Mouse (Mus musculus) kidney, adult 9 months (tissue): Measurements from ENCODE around the gene Ripply3.
A peak's percentile ranks its signal among the peaks of the same experiment; 100 is the strongest.

Source experiments
- DNase-seq: peaks from one replicate; pipeline ENCODE4 v3.0.0; 2022

Gene Ripply3

GRCm38 (mm10) chr16:94360578-94361350, 32.5 kb downstream of the Ripply3 start:
- DNase-seq: no peak

DNA sequence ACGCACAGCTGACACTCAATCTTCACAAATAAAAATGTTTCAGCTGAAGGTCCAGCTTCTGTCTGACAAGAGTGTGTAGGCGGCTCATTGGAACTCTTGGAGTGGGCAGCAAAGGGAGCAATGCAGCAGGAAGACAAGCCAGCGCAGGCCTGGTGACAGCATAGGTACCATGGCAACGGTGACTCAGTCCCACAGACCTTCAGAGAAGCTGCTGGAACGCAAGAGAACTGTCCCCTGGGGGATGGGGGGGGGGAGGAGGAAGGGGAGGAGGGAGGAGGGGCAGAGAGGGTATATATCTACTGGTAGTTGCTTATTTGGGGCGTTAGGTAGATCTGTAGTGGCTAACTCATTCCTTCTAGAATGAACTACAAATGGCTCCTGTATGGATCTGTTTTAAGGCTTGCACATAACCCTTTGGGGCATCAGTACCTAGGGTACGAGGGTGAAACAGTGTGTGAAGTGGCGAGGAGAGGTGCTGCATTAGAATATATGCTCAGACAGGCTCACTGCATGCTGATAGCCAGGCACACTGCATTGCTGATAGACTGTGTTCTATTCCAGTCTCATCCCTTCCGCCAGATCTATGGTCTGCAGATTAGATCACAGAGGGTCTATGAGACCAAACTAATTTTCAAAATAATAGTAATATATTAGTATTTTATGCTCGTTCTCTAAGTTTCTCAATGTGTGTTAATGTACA, 34.1 kb downstream of the Ripply3 start:
- no peak for DNase-seq

- DNase-seq: no peak
Observed at GRCm38 (mm10) chr16:94363814-94364213, 35.6 kb downstream of the Ripply3 start.

- no peak for DNase-seq
Observed at GRCm38 (mm10) chr16:94365435-94365834, 37.2 kb downstream of the Ripply3 start.

DNA sequence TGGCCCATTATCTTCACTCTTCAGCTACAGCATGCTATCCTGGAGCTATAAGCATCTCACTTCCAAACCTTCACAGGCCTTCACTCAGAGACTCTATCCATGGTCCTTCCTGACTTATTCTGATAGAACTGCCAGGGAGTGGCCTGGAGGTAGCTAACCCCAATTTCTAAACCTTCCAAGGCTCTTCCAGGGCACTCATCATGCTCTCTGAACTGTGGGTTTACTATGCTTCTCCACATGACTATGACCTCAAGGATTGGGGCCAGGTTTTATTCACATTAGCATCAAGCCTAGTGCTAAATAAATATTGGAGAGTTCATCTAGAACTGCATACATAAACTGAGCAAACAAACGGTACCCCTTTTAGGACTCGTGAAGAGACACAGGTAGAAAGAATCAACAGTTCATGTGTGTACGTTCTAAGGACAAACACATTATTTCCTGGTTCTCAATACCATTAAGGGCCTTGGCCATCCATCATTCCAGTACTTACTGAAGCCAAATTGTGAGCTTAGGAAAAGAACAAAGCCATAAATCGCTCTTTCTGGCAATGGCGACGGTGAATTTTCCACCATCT, 41.5 kb downstream of the Ripply3 start:
- DNase-seq: no peak

DNA sequence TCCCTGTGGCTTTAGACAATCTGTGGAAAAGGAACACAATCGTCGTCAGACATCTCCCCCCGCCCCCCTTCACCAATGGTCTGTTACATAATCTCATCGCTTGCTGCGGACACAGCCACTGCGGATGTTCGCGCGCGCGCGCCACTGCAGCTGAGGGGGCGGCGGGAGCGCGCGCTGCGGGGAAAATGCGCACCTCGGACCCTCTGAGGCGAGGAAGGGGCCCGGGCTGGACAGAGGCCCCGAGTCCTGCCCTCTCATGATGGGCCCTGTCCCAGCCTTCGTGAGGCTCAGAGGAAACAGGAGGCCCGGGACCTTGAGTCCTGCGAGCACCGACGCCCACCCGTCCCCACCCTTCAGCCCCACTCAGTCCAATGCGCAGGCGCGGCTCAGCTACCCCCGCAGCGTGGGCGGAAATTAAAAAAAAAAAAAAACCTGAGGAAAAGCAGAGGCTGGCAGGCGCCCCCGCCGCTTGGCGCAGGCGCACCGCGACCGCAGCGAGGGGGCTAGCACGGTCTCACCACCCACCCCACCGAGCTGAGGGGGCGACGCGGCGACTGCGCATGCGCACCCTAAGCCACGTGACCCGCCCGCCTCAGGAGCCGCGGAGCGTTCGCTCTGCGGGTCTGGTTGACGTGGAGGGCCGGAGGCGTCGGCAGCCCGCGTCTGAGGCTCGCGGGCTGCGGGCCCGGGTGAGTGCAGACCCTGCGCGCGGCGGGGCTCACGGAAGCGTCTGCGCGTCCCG, 42.1 kb downstream of the Ripply3 start, which contains the start of gene Ttc3:
Ttc3 (plus strand) TSS at position 446 of the 742 bp plus-strand sequence.
- peak; percentile 89 for DNase-seq

- DNase-seq: peak; percentile 76
Observed at GRCm38 (mm10) chr16:94370915-94371300, 42.7 kb downstream of the Ripply3 start.

DNA sequence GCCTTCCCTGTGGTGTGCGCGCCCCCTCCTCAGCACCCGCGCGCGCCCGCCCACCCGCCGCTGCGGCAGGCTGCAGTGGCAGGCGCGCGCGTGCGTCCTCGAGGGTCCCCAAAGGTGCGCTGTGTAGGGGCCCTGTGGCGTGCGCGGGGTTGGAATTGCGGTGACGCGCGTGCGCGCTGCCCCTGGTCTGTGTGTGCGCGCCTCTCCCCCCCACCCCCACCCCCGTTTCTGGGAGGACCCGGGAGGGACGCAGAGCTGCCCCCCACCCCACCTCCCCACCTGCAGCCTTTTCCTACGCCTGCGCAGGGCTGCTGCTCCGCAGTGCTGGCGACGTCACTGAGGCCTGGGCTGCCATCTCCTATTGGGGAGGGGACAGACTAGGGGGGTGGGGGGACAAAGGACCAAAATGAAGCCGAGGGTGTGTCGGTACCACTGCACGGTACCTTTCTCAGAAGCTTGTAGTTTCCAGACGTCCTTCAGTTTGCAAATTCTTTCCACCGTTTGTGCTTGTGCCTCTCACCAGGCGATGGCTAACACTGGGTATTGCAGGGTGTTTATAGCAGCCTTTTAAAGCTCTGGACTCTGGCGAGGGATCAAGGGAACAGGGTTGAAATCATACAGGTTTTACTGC, 43.2 kb downstream of the Ripply3 start, which contains the start of gene Pigp:
Pigp (minus strand) TSS at position 542 of the 631 bp plus-strand sequence.
- DNase-seq: peak; percentile 69

GRCm38 (mm10) chr16:94379386-94379785, 51.2 kb downstream of the Ripply3 start:
- no peak for DNase-seq

DNA sequence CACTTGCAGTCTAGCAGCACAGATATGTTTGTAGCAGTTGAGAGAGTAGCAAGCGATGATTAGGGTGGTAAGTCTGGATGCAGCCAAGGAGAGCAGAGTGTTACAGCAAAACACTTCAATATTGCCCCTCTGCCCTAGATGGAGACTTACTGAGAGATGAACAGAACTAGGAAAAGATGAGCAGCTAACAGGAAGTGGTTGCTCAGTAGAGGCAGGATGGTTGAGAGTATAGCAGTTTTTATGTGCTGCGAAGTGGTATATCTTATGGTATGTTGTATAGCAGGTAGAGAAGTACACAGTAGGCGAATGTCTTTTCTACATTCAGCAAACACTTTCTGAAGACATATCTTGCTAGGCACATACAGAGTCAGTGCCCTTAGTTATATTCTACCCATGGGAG, 55.1 kb downstream of the Ripply3 start:
- no peak for DNase-seq
